Mouse (Mus musculus) bone marrow macrophage, adult 2 months (primary cell): ENCODE results near the gene Foxred2. TPM values are rescaled to one million over a fixed set of nuclear protein-coding genes. Genes with fewer than 3 reads are reported as not detected.

Source experiments
- H3K27ac ChIP-seq: 2 replicates; pipeline ENCODE4 v1.5.1; 2012; ENCODE audit warnings: low read depth, low read length; ENCODE audit not compliant: insufficient read depth
- H3K4me1 ChIP-seq: 2 replicates; pipeline ENCODE4 v1.6.1; 2012; ENCODE audit warnings: low read length; ENCODE audit not compliant: control insufficient read depth, insufficient read depth
- H3K4me3 ChIP-seq: 2 replicates; pipeline ENCODE4 v1.5.1; 2012; ENCODE audit warnings: mild to moderate bottlenecking, low read length, moderate library complexity; ENCODE audit not compliant: insufficient read depth
- CTCF ChIP-seq: IDR thresholded peaks from 2 replicates; pipeline ENCODE4 v1.5.1; 2012; ENCODE audit warnings: low read depth, mild to moderate bottlenecking, low read length, moderate library complexity
- POLR2A ChIP-seq: IDR thresholded peaks from 2 replicates; pipeline ENCODE4 v1.6.1; 2012; ENCODE audit warnings: mild to moderate bottlenecking, low read depth, low read length, borderline replicate concordance
- polyA plus RNA-seq: library from polyadenylated mRNA; stranded (reverse); fragments of >200 nt; gene quantifications from 2 replicates; pipeline ENCODE4 v1.2.4, GENCODE M21; 2012; ENCODE audit not compliant: missing spikeins, insufficient read depth, insufficient read length

The Foxred2 gene
- polyA plus RNA-seq, 1 experiment = 12.3 TPM

- no peak overlapping the region for H3K4me3 ChIP-seq
- H3K27ac ChIP-seq = no peak overlapping the region
- TF ChIP-seq CTCF (no peak), POLR2A (no peak)
- peaks cover 14% of the 10 kb centered on the region for H3K4me1 ChIP-seq
Observed at GRCm38 (mm10) chr15:77952921-77953320, 3.6 kb downstream of the Foxred2 start.

DNA sequence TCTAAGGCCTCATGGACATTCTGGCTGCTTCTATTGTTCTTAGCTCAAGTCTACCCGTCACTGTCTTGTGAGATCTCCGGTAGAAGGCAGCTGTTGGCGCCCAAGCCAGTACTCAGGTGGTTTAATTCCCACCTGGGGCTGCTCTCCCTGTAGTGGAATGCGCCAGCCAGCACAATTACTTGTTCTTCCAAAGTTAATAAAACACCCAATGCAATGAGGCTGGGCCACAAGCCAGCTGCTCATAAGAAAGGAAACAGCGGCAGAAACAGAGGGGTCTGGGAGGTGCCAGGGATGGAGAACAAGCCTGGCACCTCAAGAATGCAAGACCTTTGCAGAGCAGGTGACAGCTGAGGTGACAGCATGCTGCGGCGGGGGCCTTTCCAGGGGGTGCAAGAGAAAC lies 7.5 kb downstream of the Foxred2 start:
- no peak overlapping the region for H3K4me3 ChIP-seq
- H3K27ac ChIP-seq = no peak overlapping the region
- H3K4me1 ChIP-seq = peaks cover 21% of the 10 kb centered on the region
- TF ChIP-seq CTCF = no peak
- TF ChIP-seq POLR2A = no peak

GRCm38 (mm10) chr15:77945711-77946110 lies 10.8 kb downstream of the Foxred2 start:
- H3K27ac ChIP-seq = peak overlapping the region; percentile 70
- TF ChIP-seq POLR2A (no peak), CTCF (no peak)
- peaks cover 21% of the 10 kb centered on the region for H3K4me1 ChIP-seq
- no peak overlapping the region for H3K4me3 ChIP-seq

DNA sequence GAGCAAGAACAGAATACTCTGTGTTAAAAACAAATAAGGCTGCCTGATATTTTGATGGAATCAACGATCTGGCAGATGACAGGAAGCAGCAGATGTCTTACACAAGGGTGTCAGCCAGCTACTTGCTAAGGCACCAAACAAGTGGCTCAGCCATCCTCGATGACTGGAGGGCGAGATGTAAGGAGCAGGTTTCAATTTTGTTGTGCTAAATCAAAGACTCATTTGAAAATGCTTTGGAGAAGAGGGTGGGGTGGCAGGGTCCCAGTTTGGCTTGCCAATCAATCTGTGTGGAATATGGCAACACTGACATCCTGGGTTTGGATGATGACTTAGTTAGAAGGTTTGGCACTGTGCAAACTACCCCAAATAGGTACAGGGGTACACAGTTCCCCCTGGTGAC lies 15.0 kb downstream of the Foxred2 start:
- TF ChIP-seq POLR2A (no peak), CTCF (no peak)

GRCm38 (mm10) chr15:77938516-77938915 lies 18.0 kb downstream of the Foxred2 start:
- no peak overlapping the region for H3K4me3 ChIP-seq
- H3K27ac ChIP-seq = no peak overlapping the region
- no peak for TF ChIP-seq POLR2A
- no peak for TF ChIP-seq CTCF
- peaks cover 18% of the 10 kb centered on the region for H3K4me1 ChIP-seq

More for the DNA sequence above, 15.0 kb downstream of the Foxred2 start:
- Histone ChIP-seq H3K4me3 (no peak overlapping the region), H3K27ac (no peak overlapping the region), H3K4me1 (peaks cover 18% of the 10 kb centered on the region)

GRCm38 (mm10) chr15:77935673-77936375 lies 20.7 kb downstream of the Foxred2 start:
- H3K27ac ChIP-seq = no peak overlapping the region
- no peak overlapping the region for H3K4me3 ChIP-seq
- H3K4me1 ChIP-seq = peaks cover 36% of the 10 kb centered on the region
- TF ChIP-seq POLR2A (no peak), CTCF (no peak)

GRCm38 (mm10) chr15:77934968-77935367 lies 21.6 kb downstream of the Foxred2 start:
- no peak overlapping the region for H3K4me3 ChIP-seq
- TF ChIP-seq POLR2A (no peak), CTCF (no peak)
- peaks cover 37% of the 10 kb centered on the region for H3K4me1 ChIP-seq

DNA sequence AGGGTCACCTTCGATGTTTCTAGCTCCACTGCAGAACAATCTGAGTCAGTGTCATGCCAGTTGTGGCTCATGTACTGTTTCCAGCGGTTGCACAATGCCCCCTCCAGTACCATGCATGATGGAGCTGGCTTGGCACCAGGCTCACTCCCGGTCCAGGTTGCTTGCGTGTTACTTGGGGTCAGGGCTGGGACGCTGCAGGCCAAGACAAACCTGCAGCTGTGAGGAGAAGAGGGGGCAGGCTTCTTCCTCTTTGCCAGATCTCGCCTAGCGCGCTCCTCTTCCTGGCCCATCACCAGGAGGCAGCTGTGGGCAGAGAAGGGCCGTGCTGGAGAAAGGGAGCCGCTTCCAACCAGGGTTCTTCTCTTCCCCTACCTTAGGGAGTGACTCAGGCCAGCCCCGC lies 22.2 kb downstream of the Foxred2 start:
- Histone ChIP-seq H3K4me3 (peak overlapping the region; percentile 7; the same call in 1 of the 2 replicates), H3K27ac (peak overlapping the region; percentile 24), H3K4me1 (peaks cover 43% of the 10 kb centered on the region)
- TF ChIP-seq CTCF = no peak
- no peak for TF ChIP-seq POLR2A

More at GRCm38 (mm10) chr15:77934968-77935367, 21.6 kb downstream of the Foxred2 start:
- no peak overlapping the region for H3K27ac ChIP-seq

DNA sequence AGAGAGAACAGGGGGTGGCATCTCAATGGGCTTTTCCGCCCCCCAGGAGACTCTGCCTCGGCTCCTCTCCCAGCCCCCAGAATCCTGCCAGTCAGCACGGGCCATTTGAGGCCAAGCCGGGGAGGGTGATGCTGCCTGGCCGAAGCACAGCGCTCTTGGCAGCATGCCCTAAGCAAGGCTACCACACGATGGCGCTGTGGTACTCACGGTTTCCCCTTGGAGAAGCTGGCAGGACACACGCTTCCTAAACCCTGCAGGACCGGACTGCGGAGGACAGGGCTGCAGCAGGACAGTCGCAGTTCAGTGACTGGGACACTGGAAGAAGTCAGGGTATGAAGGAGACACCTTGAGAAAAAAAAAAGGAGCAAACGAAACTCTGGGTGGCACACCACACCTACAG lies 22.8 kb downstream of the Foxred2 start:
- Histone ChIP-seq H3K27ac (peak overlapping the region; percentile 24), H3K4me3 (peak overlapping the region; percentile 7; the same call in 1 of the 2 replicates), H3K4me1 (peaks cover 43% of the 10 kb centered on the region)
- TF ChIP-seq CTCF (peak; percentile 85), POLR2A (no peak)

DNA sequence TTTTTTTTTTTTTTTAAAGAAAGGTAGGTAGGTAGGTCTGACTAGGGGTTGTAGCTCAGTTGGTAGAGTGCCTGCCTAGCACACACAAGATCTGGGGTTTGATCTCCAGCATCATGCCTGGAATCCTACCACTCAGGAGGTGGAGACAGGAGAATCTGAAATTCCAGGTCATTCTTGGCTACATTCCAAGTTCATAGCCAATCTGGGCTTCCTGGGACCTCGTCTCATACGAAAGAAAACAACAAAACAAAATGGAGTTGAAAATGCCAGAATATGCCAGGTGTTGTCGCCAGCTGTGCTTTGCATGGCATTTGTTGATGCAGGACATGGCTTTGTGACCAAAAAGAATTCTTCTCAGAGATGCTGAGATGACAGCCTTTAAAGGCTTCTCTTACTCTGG lies 23.3 kb downstream of the Foxred2 start:
- no peak for TF ChIP-seq CTCF
- TF ChIP-seq POLR2A = no peak
- Histone ChIP-seq H3K4me1 (peaks cover 43% of the 10 kb centered on the region), H3K4me3 (no peak overlapping the region), H3K27ac (peak overlapping the region; percentile 16; the same call in 1 of the 2 replicates)
